Mouse (Mus musculus) intestine, embryonic 16.5 days (tissue): ENCODE measurements at regions not wholly inside any gene's neighbourhood (a gene's known extent, or its start where the extent isn't known, plus 50 kb on each side); places are given as distances from the start of the nearest gene placed in this dataset.

Experiments used
- ATAC-seq: fragments of 200-750 bp; cut with Nextera tagmentation; 2 replicates; pipeline ENCODE4 v1.8.0; 2017; ENCODE audit warnings: moderate TSS enrichment, moderate library complexity
- H3K27ac ChIP-seq: fragments of 300-500 bp; sonication (generic); 2 replicates; pipeline ENCODE4 v1.5.1; 2014; ENCODE audit warnings: mild to moderate bottlenecking, low read length
- H3K27me3 ChIP-seq: fragments of 300-500 bp; sonication (generic); replicated peaks from 2 replicates; pipeline ENCODE4 v1.6.1; 2014; ENCODE audit warnings: low read length, control low read depth, mixed read lengths; ENCODE audit not compliant: control insufficient read depth, insufficient read depth
- H3K36me3 ChIP-seq: fragments of 300-500 bp; sonication (generic); 2 replicates; pipeline ENCODE4 v1.6.1; 2014; ENCODE audit warnings: low read length, control low read depth; ENCODE audit not compliant: control insufficient read depth, insufficient read depth
- H3K4me1 ChIP-seq: fragments of 300-500 bp; sonication (generic); 2 replicates; pipeline ENCODE4 v1.6.1; 2014; ENCODE audit warnings: low read length, control low read depth, mixed read lengths; ENCODE audit not compliant: control insufficient read depth, insufficient read depth
- H3K4me2 ChIP-seq: fragments of 300-500 bp; sonication (generic); 2 replicates; pipeline ENCODE4 v1.6.1; 2014; ENCODE audit warnings: low read depth, low read length, control low read depth
- H3K4me3 ChIP-seq: fragments of 300-500 bp; sonication (generic); 2 replicates; pipeline ENCODE4 v1.5.1; 2014; ENCODE audit warnings: mild to moderate bottlenecking, low read length
- H3K9ac ChIP-seq: fragments of 300-500 bp; sonication (generic); 2 replicates; pipeline ENCODE4 v1.6.1; 2014; ENCODE audit warnings: low read depth, low read length
- H3K9me3 ChIP-seq: fragments of 300-500 bp; sonication (generic); 2 replicates; pipeline ENCODE4 v1.6.1; 2016; ENCODE audit warnings: low read length, control low read depth; ENCODE audit not compliant: control insufficient read depth
- WGBS: fragments of 180-500 bp; shearing (Covaris S2); extraction: QIAGEN DNeasy Blood & Tissue Kit; methylation state at CpG from one replicate; pipeline ENCODE4 v1.1.7; 2014; 5-methylcytosine and 5-hydroxymethylcytosine counted together

- H3K4me3 ChIP-seq, result no peak overlapping the region
- H3K27me3 ChIP-seq, result no peaks in the 10 kb centered on the region
- peaks cover 14% of the 10 kb centered on the region for H3K4me1 ChIP-seq
- no peak overlapping the region for H3K4me2 ChIP-seq
- ATAC-seq, result no peak
- no peaks in the 10 kb centered on the region for H3K36me3 ChIP-seq
- 84% methylated on average over 7 of the region's 7 CpGs for WGBS
- H3K9me3 ChIP-seq, result no peaks in the 10 kb centered on the region
- H3K27ac ChIP-seq, result no peak overlapping the region
- no peak overlapping the region for H3K9ac ChIP-seq
Measured at GRCm38 (mm10) chr2:167795491-167795890, 105.9 kb upstream of the Tmem189 start.

- Histone ChIP-seq H3K36me3 (no peaks in the 10 kb centered on the region), H3K27me3 (no peaks in the 10 kb centered on the region), H3K27ac (no peak overlapping the region), H3K4me1 (peaks cover 9% of the 10 kb centered on the region), H3K9me3 (no peaks in the 10 kb centered on the region), H3K9ac (no peak overlapping the region), H3K4me3 (no peak overlapping the region), H3K4me2 (no peak overlapping the region)
- 73% methylated on average over 2 of the region's 2 CpGs for WGBS
- no peak for ATAC-seq
Measured at GRCm38 (mm10) chr2:167793916-167794315, 104.3 kb upstream of the Tmem189 start.

- Histone ChIP-seq H3K9me3 (no peaks in the 10 kb centered on the region), H3K27ac (no peak overlapping the region), H3K9ac (no peak overlapping the region), H3K4me3 (no peak overlapping the region), H3K27me3 (no peaks in the 10 kb centered on the region), H3K36me3 (no peaks in the 10 kb centered on the region), H3K4me1 (peaks cover 3% of the 10 kb centered on the region; the same call in 1 of the 2 replicates), H3K4me2 (no peak overlapping the region)
- no peak for ATAC-seq
- 29% methylated on average over 3 of the region's 3 CpGs for WGBS
Measured at GRCm38 (mm10) chr2:167792753-167793152, 103.1 kb upstream of the Tmem189 start.

- no peak for ATAC-seq
- Histone ChIP-seq H3K4me1 (peaks cover 3% of the 10 kb centered on the region; the same call in 1 of the 2 replicates), H3K9ac (no peak overlapping the region), H3K4me3 (no peak overlapping the region), H3K36me3 (no peaks in the 10 kb centered on the region), H3K4me2 (no peak overlapping the region), H3K9me3 (no peaks in the 10 kb centered on the region), H3K27me3 (no peaks in the 10 kb centered on the region), H3K27ac (no peak overlapping the region)
- 55% methylated on average over 3 of the region's 3 CpGs for WGBS
Measured at GRCm38 (mm10) chr2:167792330-167792729, 102.7 kb upstream of the Tmem189 start.

- Histone ChIP-seq H3K9me3 (no peaks in the 10 kb centered on the region), H3K4me2 (no peak overlapping the region), H3K27me3 (no peaks in the 10 kb centered on the region), H3K4me1 (peaks cover 3% of the 10 kb centered on the region; the same call in 1 of the 2 replicates), H3K36me3 (no peaks in the 10 kb centered on the region), H3K4me3 (no peak overlapping the region), H3K27ac (no peak overlapping the region), H3K9ac (no peak overlapping the region)
- ATAC-seq, result peak; percentile 41
- 78% methylated on average over 11 of the region's 11 CpGs for WGBS
Measured at GRCm38 (mm10) chr2:167789471-167789923, 99.9 kb upstream of the Tmem189 start.

- no peaks in the 10 kb centered on the region for H3K9me3 ChIP-seq
- ATAC-seq, result no peak
- peaks cover 11% of the 10 kb centered on the region for H3K4me1 ChIP-seq
- no peak overlapping the region for H3K4me2 ChIP-seq
- H3K27ac ChIP-seq, result no peak overlapping the region
- no peaks in the 10 kb centered on the region for H3K27me3 ChIP-seq
- H3K36me3 ChIP-seq, result no peaks in the 10 kb centered on the region
- WGBS, result 91% methylated on average over 5 of the region's 5 CpGs
- H3K4me3 ChIP-seq, result no peak overlapping the region
- H3K9ac ChIP-seq, result no peak overlapping the region
Measured at GRCm38 (mm10) chr2:167786951-167787350, 97.3 kb upstream of the Tmem189 start.

- no peak overlapping the region for H3K4me2 ChIP-seq
- peaks cover 20% of the 10 kb centered on the region for H3K4me1 ChIP-seq
- no peak overlapping the region for H3K27ac ChIP-seq
- H3K9ac ChIP-seq, result no peak overlapping the region
- no peaks in the 10 kb centered on the region for H3K27me3 ChIP-seq
- WGBS, result 85% methylated on average over 13 of the region's 13 CpGs
- ATAC-seq, result no peak
- no peaks in the 10 kb centered on the region for H3K36me3 ChIP-seq
- H3K4me3 ChIP-seq, result no peak overlapping the region
- no peaks in the 10 kb centered on the region for H3K9me3 ChIP-seq
Measured at GRCm38 (mm10) chr2:167784353-167784752, 94.7 kb upstream of the Tmem189 start.

- no peaks in the 10 kb centered on the region for H3K27me3 ChIP-seq
- peaks cover 30% of the 10 kb centered on the region for H3K4me1 ChIP-seq
- WGBS, result 39% methylated on average over 3 of the region's 3 CpGs
- H3K4me2 ChIP-seq, result no peak overlapping the region
- H3K27ac ChIP-seq, result no peak overlapping the region
- H3K9ac ChIP-seq, result no peak overlapping the region
- H3K9me3 ChIP-seq, result no peaks in the 10 kb centered on the region
- no peak for ATAC-seq
- H3K36me3 ChIP-seq, result no peaks in the 10 kb centered on the region
- H3K4me3 ChIP-seq, result no peak overlapping the region
Measured at GRCm38 (mm10) chr2:167783374-167783773, 93.8 kb upstream of the Tmem189 start.

GRCm38 (mm10) chr2:167782231-167782999 lies 92.8 kb upstream of the Tmem189 start:
- H3K4me2 ChIP-seq, result 0 out of 2 replicates have a peak overlapping the region, but pooled peaks have one; percentile 11
- ATAC-seq, result no peak; the same call in 1 of the 2 replicates
- H3K27ac ChIP-seq, result peak overlapping the region; percentile 77
- WGBS, result 37% methylated on average over 27 of the region's 27 CpGs
- no peaks in the 10 kb centered on the region for H3K27me3 ChIP-seq
- H3K9me3 ChIP-seq, result no peaks in the 10 kb centered on the region
- H3K4me3 ChIP-seq, result no peak overlapping the region
- peak overlapping the region; percentile 52 for H3K9ac ChIP-seq
- peaks cover 37% of the 10 kb centered on the region for H3K4me1 ChIP-seq
- no peaks in the 10 kb centered on the region for H3K36me3 ChIP-seq
